Mouse (Mus musculus): Measurements from ENCODE around the gene Rpl3.

Gene Rpl3

GRCm38 (mm10) chr15:80115256-80115655, 23.6 kb upstream of the Rpl3 start:
- DNase-seq (ENCODE audit: low read depth, low spot score): peak; percentile 68

- DNase-seq (ENCODE audit: low read depth, low spot score): no peak
Measured at GRCm38 (mm10) chr15:80114414-80114813, 22.7 kb upstream of the Rpl3 start.

DNA sequence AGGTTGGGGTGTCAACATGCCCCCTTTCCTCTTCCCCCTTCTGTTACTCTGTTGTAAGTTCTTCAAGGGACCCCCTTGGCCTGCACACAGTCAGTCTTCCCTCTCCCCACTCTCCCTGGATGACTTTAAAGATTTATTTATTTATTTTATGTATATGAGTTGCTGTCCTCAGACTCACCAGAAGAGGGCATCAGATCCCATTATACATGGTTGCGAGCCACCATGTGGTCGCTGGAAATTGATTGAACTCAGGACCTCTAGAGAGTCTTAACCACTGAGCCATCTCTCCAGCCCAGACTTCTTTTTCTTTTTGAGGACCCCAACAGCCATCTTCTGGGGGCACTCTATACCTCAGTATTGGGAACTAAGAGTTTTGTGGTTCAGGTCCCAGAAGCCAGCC, 20.8 kb upstream of the Rpl3 start:
- no peak for DNase-seq (ENCODE audit: low read depth, low spot score)

GRCm38 (mm10) chr15:80111436-80111835, 19.8 kb upstream of the Rpl3 start:
- DNase-seq (ENCODE audit: low read depth, low spot score): no peak

- DNase-seq (ENCODE audit: low read depth, low spot score): no peak
Measured at GRCm38 (mm10) chr15:80107575-80107974, 15.9 kb upstream of the Rpl3 start.

DNA sequence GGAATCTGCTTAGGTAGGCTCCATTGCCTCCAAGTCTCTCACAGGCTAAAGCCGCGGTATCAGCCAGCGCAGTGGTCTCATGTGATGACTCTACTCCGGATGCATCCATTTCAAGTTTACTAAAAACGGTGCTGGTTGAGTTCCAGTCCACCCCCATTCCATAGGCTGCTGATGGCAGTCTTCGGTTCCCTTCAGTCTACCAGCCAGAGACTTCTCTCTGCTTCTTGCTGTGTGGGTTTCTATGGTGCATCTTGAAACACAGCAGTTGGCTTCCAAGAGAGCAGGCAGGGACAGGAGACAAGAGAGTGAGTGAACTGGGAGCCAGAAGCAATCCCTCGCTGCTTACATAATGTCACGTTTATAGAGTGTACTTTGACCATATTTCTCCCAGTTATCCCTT, 15.5 kb upstream of the Rpl3 start:
- no peak for DNase-seq (ENCODE audit: low read depth, low spot score)

- no peak for DNase-seq (ENCODE audit: low read depth, low spot score)
Measured at GRCm38 (mm10) chr15:80105490-80106410, 14.1 kb upstream of the Rpl3 start.

- no peak for DNase-seq (ENCODE audit: low read depth, low spot score)
Measured at GRCm38 (mm10) chr15:80102495-80102894, 10.8 kb upstream of the Rpl3 start.

DNA sequence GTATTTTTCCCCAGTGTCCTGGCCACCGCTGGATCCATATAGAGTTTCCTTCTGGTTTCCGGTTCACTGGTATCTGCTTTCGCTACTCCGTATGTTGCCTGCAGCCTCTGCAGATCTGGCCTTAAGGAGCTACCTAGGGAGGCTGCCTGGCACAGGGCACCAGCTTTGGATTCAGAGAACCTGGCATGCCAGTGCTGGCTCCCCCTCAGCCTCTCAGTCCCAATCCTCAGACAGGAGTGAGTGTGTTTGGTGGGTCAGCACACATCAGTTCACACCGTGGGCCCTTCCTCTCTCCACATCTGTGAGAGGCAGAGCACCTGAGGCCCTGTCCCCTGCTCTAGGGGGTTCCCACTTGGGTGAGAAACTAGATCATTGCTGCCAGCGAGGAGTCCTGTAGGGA, 9.8 kb upstream of the Rpl3 start:
- DNase-seq (ENCODE audit: low read depth, low spot score): no peak

GRCm38 (mm10) chr15:80100871-80101270, 9.2 kb upstream of the Rpl3 start:
- DNase-seq (ENCODE audit: low read depth, low spot score): no peak

GRCm38 (mm10) chr15:80100196-80100595, 8.5 kb upstream of the Rpl3 start:
- DNase-seq (ENCODE audit: low read depth, low spot score): no peak

DNA sequence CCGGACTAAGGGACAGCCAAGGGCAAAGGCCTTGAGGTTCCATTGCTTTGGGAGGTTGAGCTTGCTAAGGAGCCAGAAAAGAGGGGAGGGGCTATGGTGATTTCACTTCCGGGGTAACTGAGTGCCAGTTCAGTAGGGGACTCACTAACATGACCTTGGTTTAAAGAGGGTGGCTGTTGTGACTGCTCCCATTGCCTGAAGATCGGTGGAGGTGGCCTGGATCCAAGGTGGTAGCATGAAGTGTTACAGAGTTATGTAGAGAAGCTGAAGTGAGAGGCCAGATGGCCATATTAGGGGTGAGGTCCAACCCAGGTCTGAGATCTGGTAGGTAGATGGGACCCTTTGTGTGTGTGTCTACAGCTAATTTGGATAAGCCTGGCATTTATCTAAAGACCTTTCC, 7.8 kb upstream of the Rpl3 start:
- no peak for DNase-seq (ENCODE audit: low read depth, low spot score)

- DNase-seq (ENCODE audit: low read depth, low spot score): no peak
Measured at GRCm38 (mm10) chr15:80098809-80099208, 7.1 kb upstream of the Rpl3 start.

DNA sequence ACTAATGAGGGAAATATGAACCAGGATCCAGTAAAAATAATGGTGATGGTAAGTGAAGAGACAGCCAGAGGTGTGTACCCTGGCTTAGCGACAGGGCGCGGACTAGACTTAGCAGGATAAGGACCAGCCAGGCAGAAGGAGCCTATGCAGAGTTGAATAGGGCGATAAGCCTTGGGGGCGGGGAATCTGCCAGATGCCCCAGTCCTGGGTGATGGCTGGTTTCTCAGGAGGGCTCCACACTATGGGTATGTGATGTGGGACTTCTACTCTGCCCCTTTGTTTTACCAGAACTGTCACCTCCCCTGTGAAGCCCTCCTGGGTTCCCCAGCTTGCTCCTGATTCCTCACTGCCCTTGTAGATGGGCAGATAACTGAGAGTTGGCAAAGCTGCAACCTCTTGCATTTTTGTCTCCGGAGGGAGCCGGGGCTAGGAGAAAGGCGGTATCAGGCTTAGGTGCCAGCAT, 6.4 kb upstream of the Rpl3 start:
- no peak for DNase-seq (ENCODE audit: low read depth, low spot score)

- DNase-seq (ENCODE audit: low read depth, low spot score): no peak
Measured at GRCm38 (mm10) chr15:80096946-80097881, 5.5 kb upstream of the Rpl3 start.

DNA sequence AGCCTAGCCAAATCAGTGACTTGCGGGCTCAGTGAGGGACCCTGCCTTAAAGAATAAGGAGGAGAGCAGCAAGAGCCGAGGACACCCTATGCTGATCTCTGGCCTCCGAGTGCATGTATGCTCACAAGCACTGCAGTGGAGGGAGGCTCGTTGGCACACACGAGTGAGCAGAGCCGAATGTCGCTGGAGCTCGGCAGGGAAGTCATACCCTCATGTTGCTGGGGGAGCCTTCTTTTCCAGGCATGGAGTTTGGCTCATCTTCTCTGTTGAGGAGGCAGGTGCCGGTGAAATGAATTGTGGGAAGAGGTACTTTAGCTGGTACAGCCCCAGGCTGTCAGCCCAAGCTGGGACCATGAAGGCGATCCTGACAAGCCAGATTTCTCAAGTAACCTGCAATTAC, 4.7 kb upstream of the Rpl3 start:
- no peak for DNase-seq (ENCODE audit: low read depth, low spot score)

DNA sequence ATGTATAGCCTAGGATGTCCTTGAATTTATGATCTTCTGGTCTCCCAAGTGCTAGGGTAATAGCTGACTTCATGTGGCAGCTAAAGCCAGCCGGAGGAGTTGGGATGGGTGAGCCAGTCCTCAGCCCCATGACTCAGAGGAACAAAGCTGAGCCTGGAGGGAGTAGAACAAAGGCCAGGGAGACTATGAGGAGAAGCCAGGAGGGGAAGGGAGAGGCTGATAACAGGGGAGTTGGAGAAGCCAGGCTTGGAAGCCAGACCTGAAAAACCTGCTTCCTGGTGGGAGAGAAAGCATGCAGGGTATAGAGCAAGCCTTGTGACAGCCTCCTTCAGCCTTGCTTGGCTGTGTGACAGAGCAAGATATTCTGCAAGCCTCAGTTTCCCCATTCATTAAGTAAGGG, 3.9 kb upstream of the Rpl3 start:
- DNase-seq (ENCODE audit: low read depth, low spot score): no peak

- DNase-seq (ENCODE audit: low read depth, low spot score): no peak
Measured at GRCm38 (mm10) chr15:80094201-80094600, 2.5 kb upstream of the Rpl3 start.

GRCm38 (mm10) chr15:80092599-80092998, 931 bp upstream of the Rpl3 start:
- DNase-seq (ENCODE audit: low read depth, low spot score): no peak

- DNase-seq (ENCODE audit: low read depth, low spot score): no peak
Measured at GRCm38 (mm10) chr15:80092041-80092441, 373 bp upstream of the Rpl3 start.

- no peak for DNase-seq (ENCODE audit: low read depth, low spot score)
Measured at GRCm38 (mm10) chr15:80090741-80091120, 937 bp downstream of the Rpl3 start.

DNA sequence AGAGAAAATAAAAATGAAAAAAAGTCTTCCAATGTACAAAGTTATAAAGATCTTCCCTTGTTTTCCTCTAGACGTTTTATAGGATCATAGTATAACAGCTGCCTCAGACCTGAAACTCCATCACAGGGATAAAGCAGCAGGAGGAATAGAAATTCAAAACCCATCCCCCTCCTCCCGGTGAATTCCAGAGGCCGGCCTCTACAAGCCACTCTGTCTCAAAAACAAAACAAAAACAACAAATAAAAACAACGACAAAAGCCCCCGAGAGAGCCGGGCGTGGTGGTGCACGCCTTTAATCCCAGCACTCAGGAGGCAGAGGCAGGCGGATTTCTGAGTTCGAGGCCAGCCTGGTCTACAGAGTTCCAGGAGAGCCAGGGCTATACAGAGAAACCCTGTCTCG, 1.5 kb downstream of the Rpl3 start:
- no peak for DNase-seq (ENCODE audit: low read depth, low spot score)
